Mouse (Mus musculus) stomach, postnatal 0 days (tissue): ENCODE data around the gene Pdcl2. TPM values are rescaled to one million over a fixed set of nuclear protein-coding genes. Genes with fewer than 3 reads are reported as not detected.

ENCODE experiments used
- ATAC-seq: fragments of 200-750 bp; cut with Nextera tagmentation; 2 replicates; pipeline ENCODE4 v1.8.0; 2017; ENCODE audit not compliant: low FRiP score, low TSS enrichment
- DNase-seq: peaks from one replicate; pipeline ENCODE4 v3.0.0-alpha.2; 2016; ENCODE audit warnings: low spot score
- H3K27ac ChIP-seq: fragments of 300-500 bp; sonication (generic); replicated peaks from 2 replicates; pipeline ENCODE4 v1.5.1; 2014; ENCODE audit warnings: mild to moderate bottlenecking, control low read depth
- H3K27me3 ChIP-seq: fragments of 300-500 bp; sonication (generic); 2 replicates; pipeline ENCODE4 v1.6.1; 2014; ENCODE audit warnings: low read length; ENCODE audit not compliant: control insufficient read depth, insufficient read depth
- H3K36me3 ChIP-seq: fragments of 300-500 bp; sonication (generic); 2 replicates; pipeline ENCODE4 v1.6.1; 2014; ENCODE audit warnings: low read length, mixed read lengths; ENCODE audit not compliant: control insufficient read depth, insufficient read depth
- H3K4me1 ChIP-seq: fragments of 300-500 bp; sonication (generic); replicated peaks from 2 replicates; pipeline ENCODE4 v1.6.1; 2014; ENCODE audit warnings: antibody characterized with exemption; ENCODE audit not compliant: control insufficient read depth, insufficient read depth
- H3K4me2 ChIP-seq: fragments of 300-500 bp; sonication (generic); replicated peaks from 2 replicates; pipeline ENCODE4 v1.6.1; 2014; ENCODE audit warnings: low read depth, mild to moderate bottlenecking, control low read depth, moderate library complexity
- H3K4me3 ChIP-seq: fragments of 300-500 bp; sonication (generic); 2 replicates; pipeline ENCODE4 v1.5.1; 2014; ENCODE audit warnings: low read depth, low read length, control low read depth
- H3K9ac ChIP-seq: fragments of 300-500 bp; sonication (generic); 2 replicates; pipeline ENCODE4 v1.6.1; 2014; ENCODE audit warnings: mild to moderate bottlenecking, low read length, control low read depth, mixed read lengths
- H3K9me3 ChIP-seq: fragments of 300-500 bp; sonication (generic); 2 replicates; pipeline ENCODE4 v1.6.1; 2016; ENCODE audit warnings: low read length; ENCODE audit not compliant: control insufficient read depth
- CTCF ChIP-seq: IDR thresholded peaks from 2 replicates; pipeline ENCODE4 v1.5.1; 2016; ENCODE audit warnings: antibody characterized with exemption, low read depth, mild to moderate bottlenecking, moderate library complexity
- EP300 ChIP-seq: optimal IDR thresholded peaks from 2 replicates; pipeline ENCODE3; 2016; ENCODE audit warnings: antibody characterized with exemption
- WGBS: fragments of 180-500 bp; shearing (Covaris S2); extraction: QIAGEN DNeasy Blood & Tissue Kit; methylation state at CpG from one replicate; pipeline ENCODE4 v1.1.7; 2014; 5-methylcytosine and 5-hydroxymethylcytosine counted together
- polyA plus RNA-seq: library from polyadenylated mRNA; unstranded; fragments of >200 nt; fragmentation: Nextera tagmentation; extraction: Ambion mirVana; gene quantifications from 2 replicates; pipeline ENCODE4 v1.2.1, GENCODE M21; 2015

Gene Pdcl2
- not detected in 2 replicates for polyA plus RNA-seq

- no peak within 1 kb of the TSS for H3K4me3 ChIP-seq
- DNase-seq (no peak), ATAC-seq (no peak)
- H3K4me1 ChIP-seq = no peaks in the 10 kb centered on the region
- no peaks in the 10 kb centered on the region for H3K9me3 ChIP-seq
- H3K36me3 ChIP-seq = no peaks in the 10 kb centered on the region
- no peak within 1 kb of the TSS for H3K4me2 ChIP-seq
- H3K27me3 ChIP-seq = no peaks in the 10 kb centered on the region
- WGBS = 87% methylated on average over 7 of the region's 7 CpGs
- H3K9ac ChIP-seq = no peak within 1 kb of the TSS
- H3K27ac ChIP-seq = no peak within 1 kb of the TSS
- TF ChIP-seq EP300 (no peak), CTCF (no peak)
Measured at GRCm38 (mm10) chr5:76330953-76331352, at the start of gene Pdcl2. TSS of gene Pdcl2 (minus strand) at chr5:76331156.

GRCm38 (mm10) chr5:76379216-76379615 is 48.3 kb upstream of the Pdcl2 start:
- no peak overlapping the region for H3K27ac ChIP-seq
- no peaks in the 10 kb centered on the region for H3K9me3 ChIP-seq
- WGBS = 34% methylated on average over 3 of the region's 3 CpGs
- DNase-seq (no peak), ATAC-seq (no peak)
- no peaks in the 10 kb centered on the region for H3K36me3 ChIP-seq
- TF ChIP-seq EP300 (no peak), CTCF (no peak)
- H3K9ac ChIP-seq = no peak overlapping the region
- no peaks in the 10 kb centered on the region for H3K27me3 ChIP-seq
- no peaks in the 10 kb centered on the region for H3K4me1 ChIP-seq
- no peak overlapping the region for H3K4me2 ChIP-seq
- no peak overlapping the region for H3K4me3 ChIP-seq

GRCm38 (mm10) chr5:76369215-76369840 is 38.4 kb upstream of the Pdcl2 start:
- ATAC-seq = peak; percentile 42; the same call in 1 of the 2 replicates
- Histone ChIP-seq H3K27ac (no peak overlapping the region), H3K4me2 (peak overlapping the region; percentile 25; the same call in 1 of the 2 replicates), H3K4me1 (no peaks in the 10 kb centered on the region), H3K4me3 (no peak overlapping the region), H3K27me3 (no peaks in the 10 kb centered on the region), H3K9me3 (no peaks in the 10 kb centered on the region), H3K36me3 (no peaks in the 10 kb centered on the region), H3K9ac (no peak overlapping the region)
- TF ChIP-seq EP300 (no peak), CTCF (no peak)
- peak; percentile 18 for DNase-seq
- WGBS = 49% methylated on average over 8 of the region's 8 CpGs

- no peak overlapping the region for H3K4me3 ChIP-seq
- H3K27ac ChIP-seq = no peak overlapping the region
- no peaks in the 10 kb centered on the region for H3K27me3 ChIP-seq
- ATAC-seq (peak; percentile 49; the same call in 1 of the 2 replicates), DNase-seq (peak; percentile 49)
- no peak overlapping the region for H3K4me2 ChIP-seq
- H3K36me3 ChIP-seq = no peaks in the 10 kb centered on the region
- H3K9ac ChIP-seq = no peak overlapping the region
- H3K9me3 ChIP-seq = no peaks in the 10 kb centered on the region
- WGBS = 28% methylated on average over 5 of the region's 5 CpGs
- TF ChIP-seq CTCF (peak; percentile 45), EP300 (no peak)
- no peaks in the 10 kb centered on the region for H3K4me1 ChIP-seq
Measured at GRCm38 (mm10) chr5:76365406-76365805, 34.5 kb upstream of the Pdcl2 start.

- Histone ChIP-seq H3K27me3 (no peaks in the 10 kb centered on the region), H3K4me2 (peak within 1 kb of the TSS; percentile 49), H3K9me3 (no peaks in the 10 kb centered on the region), H3K4me1 (no peaks in the 10 kb centered on the region), H3K36me3 (no peaks in the 10 kb centered on the region), H3K27ac (no peak within 1 kb of the TSS), H3K4me3 (peak within 1 kb of the TSS; percentile 18), H3K9ac (0 out of 2 replicates have a peak within 1 kb of the TSS, but pooled peaks have one; percentile 31)
- TF ChIP-seq CTCF = no peak
- no peak for TF ChIP-seq EP300
- no peak for DNase-seq
- WGBS = 4% methylated on average over 35 of the region's 35 CpGs
- ATAC-seq = peak; percentile 45; the same call in 1 of the 2 replicates
Measured at GRCm38 (mm10) chr5:76363453-76364104, 32.6 kb upstream of the Pdcl2 start, which contains the start of gene Nmu. TSS of gene Nmu (minus strand) at chr5:76363788.

GRCm38 (mm10) chr5:76360786-76361185 is 29.8 kb upstream of the Pdcl2 start:
- H3K4me2 ChIP-seq = no peak overlapping the region
- no peaks in the 10 kb centered on the region for H3K27me3 ChIP-seq
- H3K4me1 ChIP-seq = no peaks in the 10 kb centered on the region
- H3K27ac ChIP-seq = no peak overlapping the region
- H3K4me3 ChIP-seq = no peak overlapping the region
- WGBS = 57% methylated on average over 4 of the region's 4 CpGs
- H3K36me3 ChIP-seq = no peaks in the 10 kb centered on the region
- no peak overlapping the region for H3K9ac ChIP-seq
- ATAC-seq (no peak), DNase-seq (no peak)
- TF ChIP-seq CTCF (no peak), EP300 (no peak)
- no peaks in the 10 kb centered on the region for H3K9me3 ChIP-seq
